Mouse (Mus musculus) liver, embryonic 14 days (tissue): Measurements from ENCODE around the gene Neurl1b. TPM values are rescaled to one million over a fixed set of nuclear protein-coding genes. Genes with fewer than 3 reads are reported as not detected.

Experiments used
- polyA plus RNA-seq: library from polyadenylated mRNA; depleted of rRNA; stranded (reverse); fragments of >200 nt; gene quantifications from 2 replicates; pipeline ENCODE4 v1.2.3, GENCODE M21; 2012; rRNA removed

The Neurl1b gene
- 0.08 and 0.09 TPM in 2 replicates for polyA plus RNA-seq

DNA sequence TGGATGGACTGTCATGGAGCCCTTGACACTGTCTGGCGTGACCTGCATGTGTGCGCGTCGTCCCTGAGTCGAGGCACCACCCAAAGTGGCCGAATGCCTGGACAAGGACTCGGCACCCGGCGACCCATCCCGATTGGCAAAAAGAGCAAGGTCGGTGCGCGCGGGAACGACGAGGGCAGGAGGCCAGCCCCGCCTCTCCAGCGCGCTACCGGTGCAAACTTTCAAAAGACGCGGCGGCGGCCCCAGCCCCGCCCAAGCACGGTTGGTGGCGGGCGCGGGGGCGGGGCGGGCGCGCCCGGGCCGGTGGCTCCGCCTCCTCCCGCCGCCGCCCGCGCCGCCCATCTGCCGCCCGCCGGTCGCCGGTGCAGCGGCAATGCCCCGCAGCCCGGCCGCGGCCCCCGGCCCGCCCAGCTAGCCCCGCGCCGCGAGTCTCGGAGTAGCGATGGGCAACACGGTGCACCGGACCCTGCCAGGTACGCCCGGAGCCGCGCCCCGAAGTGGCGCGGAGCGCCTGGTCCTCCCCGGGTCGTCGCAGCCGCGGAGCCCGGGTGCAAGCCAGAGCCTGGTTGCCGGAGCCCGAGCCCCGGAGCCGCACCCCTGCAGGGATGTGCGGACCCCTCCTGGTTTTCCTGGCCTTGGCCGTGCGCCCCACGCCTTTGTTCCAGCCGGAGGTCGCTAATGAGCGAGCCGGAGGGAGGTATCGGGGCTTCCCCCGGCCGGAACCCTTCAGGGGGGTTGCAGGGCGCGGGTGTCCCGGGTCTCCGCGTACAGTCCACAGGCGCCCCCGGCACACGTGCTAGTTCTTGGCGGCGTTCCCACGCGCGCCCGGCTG is at the start of gene Neurl1b:
Gene Neurl1b (plus strand): TSS at position 307 of the 832 bp plus-strand sequence.

Other genes with a start within 250 kb of the Neurl1b start
- 21.8 and 28.3 TPM in 2 replicates for gene Pdia2, start 215.7 kb upstream of the Neurl1b start, polyA plus RNA-seq
- 0.28 and 0.46 TPM in 2 replicates for gene Rgs11, start 211.9 kb upstream of the Neurl1b start, polyA plus RNA-seq
- gene Arhgdig, start 207.0 kb upstream of the Neurl1b start, polyA plus RNA-seq, result 11.0 and 12.5 TPM in 2 replicates
- 5.2 and 6.4 TPM in 2 replicates for gene Fam234a, start 170.6 kb upstream of the Neurl1b start, polyA plus RNA-seq
- 20.9 and 24.8 TPM in 2 replicates for gene Luc7l, start 161.9 kb upstream of the Neurl1b start, polyA plus RNA-seq
- gene Ergic1, start 146.7 kb downstream of the Neurl1b start, polyA plus RNA-seq, result 26.2 and 28.7 TPM in 2 replicates
- 20.2 and 25.6 TPM in 2 replicates for gene Dusp1, start 147.3 kb downstream of the Neurl1b start, polyA plus RNA-seq
- gene Atp6v0e, start 248.4 kb downstream of the Neurl1b start, polyA plus RNA-seq, result 99.5 and 112 TPM in 2 replicates